Mouse (Mus musculus): Measurements from ENCODE around the gene Btd. TPM values are rescaled to one million over a fixed set of nuclear protein-coding genes. Genes with fewer than 3 reads are reported as not detected.

Btd gene
- polyA plus RNA-seq, 1 experiment: 7.7 TPM

DNA sequence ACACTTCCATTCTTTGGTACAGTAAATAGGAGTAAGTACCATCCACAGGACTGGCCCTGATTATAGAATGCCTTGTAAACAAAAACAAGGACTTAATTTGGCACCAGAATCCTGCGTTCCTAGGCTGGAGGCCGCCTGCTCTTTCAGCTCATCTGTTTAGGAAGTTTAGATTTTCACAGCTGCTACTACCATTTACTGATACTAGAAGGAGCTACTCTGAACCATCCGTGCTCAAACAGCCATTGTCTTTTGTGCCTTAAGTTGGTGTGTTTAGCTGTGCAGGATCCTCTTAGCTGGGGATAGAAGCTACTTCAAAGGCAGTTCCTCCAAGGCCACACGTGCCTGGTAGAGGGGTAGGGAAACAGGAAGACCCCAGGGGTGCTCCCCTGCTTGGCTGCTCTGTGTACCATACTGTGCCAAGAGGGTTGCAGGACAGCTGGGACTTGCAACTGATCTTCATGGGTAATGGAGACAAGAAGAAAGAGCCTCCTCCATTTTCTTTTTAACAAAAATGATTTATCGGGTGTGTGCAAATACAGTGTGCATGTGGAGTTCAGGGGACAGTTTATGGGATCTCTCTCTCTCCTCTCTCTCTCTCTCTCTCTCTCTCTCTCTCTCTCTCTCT lies 41.2 kb downstream of the Btd start:
- no peak for TF ChIP-seq CTCF (IDR thresholded peaks at IDR 0.05; ENCODE audit: control insufficient read depth, insufficient read depth, insufficient replicate concordance, low read depth, low read length)

DNA sequence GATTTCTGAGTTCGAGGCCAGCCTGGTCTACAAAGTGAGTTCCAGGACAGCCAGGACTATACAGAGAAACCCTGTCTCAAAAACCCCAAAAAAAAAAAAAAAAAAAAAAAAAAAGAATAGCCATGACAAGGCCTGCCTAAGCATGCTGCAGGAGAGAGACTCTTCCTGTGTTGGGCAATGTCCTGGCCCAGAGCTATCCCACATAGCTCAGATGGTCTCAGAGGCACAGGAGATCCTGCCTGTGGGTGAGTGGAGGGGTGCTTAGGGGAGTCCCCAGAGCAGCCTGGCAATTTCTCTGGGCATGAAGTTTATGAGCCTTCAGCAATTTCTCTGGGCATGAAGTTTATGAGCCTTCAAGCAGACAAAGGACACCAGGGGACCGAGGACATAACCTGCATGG lies 42.8 kb downstream of the Btd start:
- Histone ChIP-seq H3K4me3 (ENCODE audit: control insufficient read depth, low read depth, low read length) (no peak overlapping the region), H3K4me1 (ENCODE audit: control insufficient read depth, insufficient read depth, low read length) (no peaks in the 10 kb centered on the region), H3K27ac (ENCODE audit: control insufficient read depth, insufficient read depth, low read depth, low read length) (no peak overlapping the region), H3K27me3 (ENCODE audit: control insufficient read depth, insufficient read depth, low read length) (no peaks in the 10 kb centered on the region), H3K36me3 (ENCODE audit: control insufficient read depth, insufficient read depth, low read length) (no peaks in the 10 kb centered on the region)
- TF ChIP-seq CTCF (IDR thresholded peaks at IDR 0.05; ENCODE audit: control insufficient read depth, insufficient read depth, insufficient replicate concordance, low read depth, low read length) (no peak), POLR2A (IDR thresholded peaks at IDR 0.05; ENCODE audit: control insufficient read depth, low read depth, low read length) (no peak)

More for the DNA sequence above, 41.2 kb downstream of the Btd start:
- no peak overlapping the region for H3K4me3 ChIP-seq (ENCODE audit: control insufficient read depth, low read depth, low read length)
- H3K36me3 ChIP-seq (ENCODE audit: control insufficient read depth, insufficient read depth, low read length): no peaks in the 10 kb centered on the region
- H3K27ac ChIP-seq (ENCODE audit: control insufficient read depth, insufficient read depth, low read depth, low read length): no peak overlapping the region
- no peaks in the 10 kb centered on the region for H3K27me3 ChIP-seq (ENCODE audit: control insufficient read depth, insufficient read depth, low read length)
- no peaks in the 10 kb centered on the region for H3K4me1 ChIP-seq (ENCODE audit: control insufficient read depth, insufficient read depth, low read length)

DNA sequence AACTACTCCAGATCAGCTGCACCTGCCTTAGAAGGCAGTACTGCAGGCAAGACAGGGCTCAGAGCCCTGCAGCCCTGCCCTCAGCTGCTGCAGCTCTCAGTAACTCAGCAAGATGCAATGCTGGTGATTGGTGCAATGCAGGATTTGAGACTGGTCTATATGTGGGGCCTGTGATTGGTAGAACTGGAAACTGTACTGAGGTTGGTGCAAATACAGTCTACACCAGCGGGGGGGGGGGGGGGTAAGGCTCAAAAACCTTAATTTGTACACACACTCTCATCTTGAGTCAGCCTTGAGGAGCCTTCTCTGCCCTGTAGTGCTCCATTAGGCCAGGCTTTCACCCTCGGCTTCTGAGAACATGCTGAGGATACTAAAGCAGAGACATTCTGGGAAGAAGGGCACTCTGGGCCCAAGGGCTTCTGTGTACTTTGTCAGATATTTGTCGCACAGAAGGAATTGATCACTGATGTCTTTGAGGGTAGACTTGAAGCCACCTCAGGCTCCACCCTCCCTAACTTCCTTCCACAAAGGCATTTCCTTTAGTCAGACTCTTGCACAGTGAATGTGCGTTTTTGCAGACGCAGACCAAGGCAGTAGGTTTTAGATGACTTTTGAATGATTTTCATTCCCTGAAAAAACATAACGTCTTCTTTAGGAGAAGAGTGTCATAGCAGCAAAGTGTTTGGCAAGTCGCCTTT lies 43.7 kb downstream of the Btd start:
- no peaks in the 10 kb centered on the region for H3K36me3 ChIP-seq (ENCODE audit: control insufficient read depth, insufficient read depth, low read length)
- H3K27ac ChIP-seq (ENCODE audit: control insufficient read depth, insufficient read depth, low read depth, low read length): no peak overlapping the region
- no peaks in the 10 kb centered on the region for H3K27me3 ChIP-seq (ENCODE audit: control insufficient read depth, insufficient read depth, low read length)
- TF ChIP-seq POLR2A (IDR thresholded peaks at IDR 0.05; ENCODE audit: control insufficient read depth, low read depth, low read length) (no peak), CTCF (IDR thresholded peaks at IDR 0.05; ENCODE audit: control insufficient read depth, insufficient read depth, insufficient replicate concordance, low read depth, low read length) (no peak)
- no peaks in the 10 kb centered on the region for H3K4me1 ChIP-seq (ENCODE audit: control insufficient read depth, insufficient read depth, low read length)
- H3K4me3 ChIP-seq (ENCODE audit: control insufficient read depth, low read depth, low read length): no peak overlapping the region

DNA sequence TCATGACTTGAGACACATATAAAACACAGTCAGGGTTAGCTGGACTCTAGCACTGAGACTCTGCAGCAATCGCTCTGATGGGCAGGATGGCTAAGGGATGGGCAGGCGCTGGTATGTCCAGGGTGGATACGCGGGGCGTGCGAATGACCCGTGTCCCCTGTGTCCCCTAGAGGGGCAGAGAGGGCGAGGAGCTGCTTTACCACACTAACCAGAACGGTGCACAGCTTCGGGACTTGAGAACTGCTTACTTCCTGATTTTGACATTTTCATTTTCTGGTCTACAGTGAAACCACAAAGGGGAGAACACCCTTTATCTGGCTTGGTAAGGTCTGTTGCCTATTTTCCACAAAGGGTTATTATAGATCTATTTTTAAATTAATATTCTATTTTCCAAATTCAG lies 44.9 kb downstream of the Btd start:
- H3K27ac ChIP-seq (ENCODE audit: control insufficient read depth, insufficient read depth, low read depth, low read length): no peak overlapping the region

DNA sequence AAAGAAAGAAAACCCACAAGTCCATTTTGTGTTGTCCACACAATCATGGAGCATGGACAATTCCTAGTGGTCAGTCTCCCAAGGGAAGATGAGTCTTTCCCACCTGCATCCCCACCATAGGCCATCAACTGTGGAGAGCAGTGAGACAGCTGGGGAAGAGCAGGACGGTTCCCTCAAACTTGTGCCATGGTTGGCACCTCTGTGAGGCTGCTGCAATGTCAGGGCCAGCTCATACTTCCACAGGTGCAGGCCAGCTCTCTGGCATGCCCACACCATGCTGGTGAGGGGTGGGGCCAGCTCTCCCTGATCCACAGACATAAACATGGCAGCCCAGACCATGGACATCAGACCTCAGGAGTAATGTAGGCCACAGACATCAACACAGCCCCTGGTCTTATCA lies 45.4 kb downstream of the Btd start:
- no peak overlapping the region for H3K27ac ChIP-seq (ENCODE audit: control insufficient read depth, insufficient read depth, low read depth, low read length)
- H3K36me3 ChIP-seq (ENCODE audit: control insufficient read depth, insufficient read depth, low read length): no peaks in the 10 kb centered on the region
- no peaks in the 10 kb centered on the region for H3K27me3 ChIP-seq (ENCODE audit: control insufficient read depth, insufficient read depth, low read length)
- TF ChIP-seq POLR2A (IDR thresholded peaks at IDR 0.05; ENCODE audit: control insufficient read depth, low read depth, low read length) (no peak), CTCF (IDR thresholded peaks at IDR 0.05; ENCODE audit: control insufficient read depth, insufficient read depth, insufficient replicate concordance, low read depth, low read length) (no peak)
- H3K4me1 ChIP-seq (ENCODE audit: control insufficient read depth, insufficient read depth, low read length): no peaks in the 10 kb centered on the region
- no peak overlapping the region for H3K4me3 ChIP-seq (ENCODE audit: control insufficient read depth, low read depth, low read length)

More for the DNA sequence above, 44.9 kb downstream of the Btd start:
- Histone ChIP-seq H3K27me3 (ENCODE audit: control insufficient read depth, insufficient read depth, low read length) (no peaks in the 10 kb centered on the region), H3K4me1 (ENCODE audit: control insufficient read depth, insufficient read depth, low read length) (no peaks in the 10 kb centered on the region), H3K36me3 (ENCODE audit: control insufficient read depth, insufficient read depth, low read length) (no peaks in the 10 kb centered on the region), H3K4me3 (ENCODE audit: control insufficient read depth, low read depth, low read length) (no peak overlapping the region)
- TF ChIP-seq POLR2A (IDR thresholded peaks at IDR 0.05; ENCODE audit: control insufficient read depth, low read depth, low read length): no peak
- TF ChIP-seq CTCF (IDR thresholded peaks at IDR 0.05; ENCODE audit: control insufficient read depth, insufficient read depth, insufficient replicate concordance, low read depth, low read length): no peak

DNA sequence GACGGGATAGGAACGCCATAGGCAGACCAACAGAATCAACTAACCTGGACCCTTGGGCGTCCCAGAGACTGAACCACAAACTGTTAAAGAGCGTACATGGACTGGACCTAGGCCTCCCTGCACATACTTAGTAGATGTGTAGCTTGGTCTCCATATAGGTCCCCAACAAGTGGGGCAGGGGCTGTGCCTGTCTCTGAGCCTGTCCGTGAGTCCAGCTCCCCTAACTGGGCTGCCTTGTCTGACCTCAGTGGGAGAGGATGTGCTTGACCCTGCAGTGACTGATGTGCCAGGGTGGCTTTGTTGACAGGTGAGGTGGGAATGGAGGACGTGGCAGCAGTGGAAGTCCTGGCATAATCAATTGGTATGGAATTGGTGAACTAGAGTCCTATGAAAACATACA lies 51.7 kb downstream of the Btd start:
- H3K36me3 ChIP-seq (ENCODE audit: control insufficient read depth, insufficient read depth, low read length): no peaks in the 10 kb centered on the region; the same call in 1 of the 2 replicates
- H3K4me3 ChIP-seq (ENCODE audit: control insufficient read depth, low read depth, low read length): no peak overlapping the region
- no peak overlapping the region for H3K27ac ChIP-seq (ENCODE audit: control insufficient read depth, insufficient read depth, low read depth, low read length)
- TF ChIP-seq CTCF (IDR thresholded peaks at IDR 0.05; ENCODE audit: control insufficient read depth, insufficient read depth, insufficient replicate concordance, low read depth, low read length): no peak
- TF ChIP-seq POLR2A (IDR thresholded peaks at IDR 0.05; ENCODE audit: control insufficient read depth, low read depth, low read length): no peak
- H3K27me3 ChIP-seq (ENCODE audit: control insufficient read depth, insufficient read depth, low read length): no peaks in the 10 kb centered on the region
- no peaks in the 10 kb centered on the region for H3K4me1 ChIP-seq (ENCODE audit: control insufficient read depth, insufficient read depth, low read length)

DNA sequence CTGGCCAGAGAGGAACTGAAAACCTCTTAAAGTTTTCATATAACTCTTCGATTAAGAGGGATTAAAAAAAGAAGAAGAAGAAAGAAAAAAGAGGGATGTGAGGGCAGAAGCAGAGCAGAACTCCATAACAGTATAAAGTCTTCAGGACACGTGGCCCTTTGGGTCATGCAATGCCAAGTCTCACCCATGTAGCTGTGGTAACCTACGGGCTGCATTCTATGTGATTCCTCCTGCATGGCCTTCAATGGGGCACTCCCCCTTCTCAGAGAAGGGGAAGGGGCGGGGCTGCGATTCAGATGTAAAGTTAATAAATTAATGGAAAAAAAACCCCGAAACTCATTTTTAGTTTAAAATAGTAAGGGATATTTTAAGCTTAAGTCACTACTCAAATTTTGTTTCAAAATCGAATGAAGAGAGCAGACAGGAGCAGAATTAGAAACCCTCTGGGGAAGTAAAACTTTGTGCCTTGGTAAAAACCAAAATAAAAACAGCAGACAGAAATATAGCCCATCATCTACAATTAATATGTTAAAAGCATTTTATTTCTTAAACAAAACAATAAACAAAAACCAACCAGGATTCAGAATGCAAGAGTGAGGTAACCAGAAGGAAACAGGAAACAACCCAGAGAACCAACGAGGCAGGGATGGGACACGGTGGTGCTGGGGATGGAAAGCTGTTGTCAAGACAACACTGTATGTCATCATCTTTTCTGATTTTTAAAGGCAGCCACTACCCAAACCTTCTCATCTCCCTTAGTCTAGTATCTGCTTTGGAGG lies 55.6 kb downstream of the Btd start:
- no peak for TF ChIP-seq POLR2A (IDR thresholded peaks at IDR 0.05; ENCODE audit: control insufficient read depth, low read depth, low read length)
- TF ChIP-seq CTCF (IDR thresholded peaks at IDR 0.05; ENCODE audit: control insufficient read depth, insufficient read depth, insufficient replicate concordance, low read depth, low read length): no peak
- Histone ChIP-seq H3K4me1 (ENCODE audit: control insufficient read depth, insufficient read depth, low read length) (no peaks in the 10 kb centered on the region), H3K27ac (ENCODE audit: control insufficient read depth, insufficient read depth, low read depth, low read length) (no peak overlapping the region), H3K36me3 (ENCODE audit: control insufficient read depth, insufficient read depth, low read length) (no peaks in the 10 kb centered on the region; the same call in 1 of the 2 replicates), H3K4me3 (ENCODE audit: control insufficient read depth, low read depth, low read length) (no peak overlapping the region), H3K27me3 (ENCODE audit: control insufficient read depth, insufficient read depth, low read length) (no peaks in the 10 kb centered on the region)

Data from testis, adult 2 months (tissue).